Mouse (Mus musculus) lung, adult 2 months (tissue): ENCODE results near the gene Crygd.
"Not testable (repeated sequence)": the region's sequence is repeated elsewhere in the genome, so short reads cannot be mapped to it uniquely, and the experiment has no call there.

Experiments used
- CTCF ChIP-seq: fragments of 200-500 bp; IDR thresholded peaks from 2 replicates; pipeline ENCODE4 v1.5.1; 2011; ENCODE audit warnings: mild to moderate bottlenecking, low read length, control low read depth; ENCODE audit not compliant: insufficient read depth
- POLR2A ChIP-seq: fragments of 200-500 bp; IDR thresholded peaks from 2 replicates; pipeline ENCODE4 v1.6.1; 2011; ENCODE audit warnings: low read depth, mild to moderate bottlenecking, control low read depth, low read length, borderline replicate concordance; ENCODE audit errors: extremely low read depth

- not testable (repeated sequence) for TF ChIP-seq POLR2A, CTCF
Measured at GRCm38 (mm10) chr1:65050952-65051351, 12.3 kb downstream of the Crygd start, which contains the start of gene Cryge.
